Mouse (Mus musculus): Measurements from ENCODE around the gene Nt5m. TPM values are rescaled to one million over a fixed set of nuclear protein-coding genes. Genes with fewer than 3 reads are reported as not detected.
A peak's percentile ranks its signal among the peaks of the same experiment; 100 is the strongest.
"Not testable (repeated sequence)": the region's sequence is repeated elsewhere in the genome, so short reads cannot be mapped to it uniquely, and the experiment has no call there.

Gene Nt5m
- polyA plus RNA-seq, 1 experiment from 2014 or later = 40.5 TPM

- Histone ChIP-seq H3K9me3 (ENCODE audit: control insufficient read depth, low read length) (no peaks in the 10 kb centered on the region), H3K27ac (ENCODE audit: low read depth, low read length) (no peak overlapping the region), H3K4me2 (ENCODE audit: low read depth, low read length, severe bottlenecking) (no peak overlapping the region), H3K4me3 (ENCODE audit: low read depth, low read length) (no peak overlapping the region), H3K36me3 (ENCODE audit: control insufficient read depth, insufficient read depth, low read length) (peaks cover 22% of the 10 kb centered on the region; the same call in 1 of the 2 replicates), H3K9ac (ENCODE audit: low read length) (no peak overlapping the region), H3K27me3 (ENCODE audit: control insufficient read depth, insufficient read depth, low read length) (no peaks in the 10 kb centered on the region), H3K4me1 (replicated peaks; ENCODE audit: control insufficient read depth, insufficient read depth, low read length) (no peaks in the 10 kb centered on the region)
- DNase-seq (ENCODE audit: low spot score) (no peak), ATAC-seq (replicated peaks; ENCODE audit: low FRiP score) (no peak)
- 89% methylated on average over 6 of the region's 6 CpGs for WGBS
These were observed 23.7 kb upstream of the Nt5m start for GRCm38 (mm10) chr11:59815482-59816065.

GRCm38 (mm10) chr11:59817916-59818315, 21.3 kb upstream of the Nt5m start:
- ATAC-seq (replicated peaks; ENCODE audit: low FRiP score) (no peak), DNase-seq (ENCODE audit: low spot score) (no peak)
- Histone ChIP-seq H3K36me3 (ENCODE audit: control insufficient read depth, insufficient read depth, low read length) (peaks cover 22% of the 10 kb centered on the region; the same call in 1 of the 2 replicates), H3K27ac (ENCODE audit: low read depth, low read length) (no peak overlapping the region), H3K27me3 (ENCODE audit: control insufficient read depth, insufficient read depth, low read length) (no peaks in the 10 kb centered on the region), H3K4me3 (ENCODE audit: low read depth, low read length) (no peak overlapping the region), H3K9ac (ENCODE audit: low read length) (no peak overlapping the region), H3K9me3 (ENCODE audit: control insufficient read depth, low read length) (no peaks in the 10 kb centered on the region), H3K4me1 (replicated peaks; ENCODE audit: control insufficient read depth, insufficient read depth, low read length) (no peaks in the 10 kb centered on the region), H3K4me2 (ENCODE audit: low read depth, low read length, severe bottlenecking) (no peak overlapping the region)
- WGBS = 94% methylated on average over 3 of the region's 3 CpGs

- Histone ChIP-seq H3K4me2 (ENCODE audit: low read depth, low read length, severe bottlenecking) (no peak overlapping the region), H3K9ac (ENCODE audit: low read length) (no peak overlapping the region), H3K4me3 (ENCODE audit: low read depth, low read length) (no peak overlapping the region), H3K27ac (ENCODE audit: low read depth, low read length) (no peak overlapping the region), H3K9me3 (ENCODE audit: control insufficient read depth, low read length) (no peaks in the 10 kb centered on the region), H3K27me3 (ENCODE audit: control insufficient read depth, insufficient read depth, low read length) (no peaks in the 10 kb centered on the region), H3K36me3 (ENCODE audit: control insufficient read depth, insufficient read depth, low read length) (peaks cover 32% of the 10 kb centered on the region), H3K4me1 (replicated peaks; ENCODE audit: control insufficient read depth, insufficient read depth, low read length) (no peaks in the 10 kb centered on the region)
- ATAC-seq (replicated peaks; ENCODE audit: low FRiP score) (no peak), DNase-seq (ENCODE audit: low spot score) (no peak)
- WGBS = 94% methylated on average over 3 of the region's 3 CpGs
These were observed 17.6 kb upstream of the Nt5m start for GRCm38 (mm10) chr11:59821625-59822024.

GRCm38 (mm10) chr11:59837789-59838188, 1.5 kb upstream of the Nt5m start:
- no CpG with 5 or more reads among the region's 1 CpGs for WGBS
- not testable (repeated sequence) for H3K27me3 ChIP-seq (ENCODE audit: control insufficient read depth, insufficient read depth, low read length); ATAC-seq (replicated peaks; ENCODE audit: low FRiP score); H3K4me2 ChIP-seq (ENCODE audit: low read depth, low read length, severe bottlenecking); H3K27ac ChIP-seq (ENCODE audit: low read depth, low read length); H3K9me3 ChIP-seq (ENCODE audit: control insufficient read depth, low read length); H3K36me3 ChIP-seq (ENCODE audit: control insufficient read depth, insufficient read depth, low read length); H3K4me1 ChIP-seq (replicated peaks; ENCODE audit: control insufficient read depth, insufficient read depth, low read length); DNase-seq (ENCODE audit: low spot score); H3K9ac ChIP-seq (ENCODE audit: low read length)
- H3K4me3 ChIP-seq (ENCODE audit: low read depth, low read length) = peak overlapping the region; percentile 69; the same call in 1 of the 2 replicates

- H3K4me3 ChIP-seq (ENCODE audit: low read depth, low read length) = peak overlapping the region; percentile 69
- no peaks in the 10 kb centered on the region for H3K36me3 ChIP-seq (ENCODE audit: control insufficient read depth, insufficient read depth, low read length)
- peak overlapping the region; percentile 62 for H3K4me2 ChIP-seq (ENCODE audit: low read depth, low read length, severe bottlenecking)
- peaks cover 5% of the 10 kb centered on the region for H3K4me1 ChIP-seq (replicated peaks; ENCODE audit: control insufficient read depth, insufficient read depth, low read length)
- ATAC-seq (replicated peaks; ENCODE audit: low FRiP score) (no peak), DNase-seq (ENCODE audit: low spot score) (no peak)
- H3K27ac ChIP-seq (ENCODE audit: low read depth, low read length) = no peak overlapping the region
- H3K9me3 ChIP-seq (ENCODE audit: control insufficient read depth, low read length) = no peaks in the 10 kb centered on the region
- no peak overlapping the region; the same call in 1 of the 2 replicates for H3K9ac ChIP-seq (ENCODE audit: low read length)
- H3K27me3 ChIP-seq (ENCODE audit: control insufficient read depth, insufficient read depth, low read length) = no peaks in the 10 kb centered on the region
- WGBS = 71% methylated on average over 4 of the region's 4 CpGs
These were observed 821 bp upstream of the Nt5m start for GRCm38 (mm10) chr11:59838426-59838825.

- H3K4me2 ChIP-seq (ENCODE audit: low read depth, low read length, severe bottlenecking) = peak within 1 kb of the TSS; percentile 62
- H3K9ac ChIP-seq (ENCODE audit: low read length) = peak within 1 kb of the TSS; percentile 80
- WGBS = 1% methylated on average over 41 of the region's 43 CpGs
- peak within 1 kb of the TSS; percentile 96 for H3K27ac ChIP-seq (ENCODE audit: low read depth, low read length)
- H3K27me3 ChIP-seq (ENCODE audit: control insufficient read depth, insufficient read depth, low read length) = no peaks in the 10 kb centered on the region
- ATAC-seq (replicated peaks; ENCODE audit: low FRiP score) (peak; percentile 98), DNase-seq (ENCODE audit: low spot score) (peak; percentile 98)
- H3K4me3 ChIP-seq (ENCODE audit: low read depth, low read length) = peak within 1 kb of the TSS; percentile 69
- peaks cover 5% of the 10 kb centered on the region for H3K4me1 ChIP-seq (replicated peaks; ENCODE audit: control insufficient read depth, insufficient read depth, low read length)
- H3K9me3 ChIP-seq (ENCODE audit: control insufficient read depth, low read length) = no peaks in the 10 kb centered on the region
- H3K36me3 ChIP-seq (ENCODE audit: control insufficient read depth, insufficient read depth, low read length) = no peaks in the 10 kb centered on the region
These were observed 346 bp downstream of the Nt5m start, which contains the start of gene Cops3 for GRCm38 (mm10) chr11:59839459-59840126. Gene Cops3, minus strand, starts transcription at chr11:59839838.

- Histone ChIP-seq H3K27me3 (ENCODE audit: control insufficient read depth, insufficient read depth, low read length) (no peaks in the 10 kb centered on the region), H3K9ac (ENCODE audit: low read length) (no peak overlapping the region), H3K4me2 (ENCODE audit: low read depth, low read length, severe bottlenecking) (no peak overlapping the region), H3K4me1 (replicated peaks; ENCODE audit: control insufficient read depth, insufficient read depth, low read length) (no peaks in the 10 kb centered on the region; the same call in 1 of the 2 replicates), H3K4me3 (ENCODE audit: low read depth, low read length) (no peak overlapping the region), H3K36me3 (ENCODE audit: control insufficient read depth, insufficient read depth, low read length) (no peaks in the 10 kb centered on the region; the same call in 1 of the 2 replicates), H3K9me3 (ENCODE audit: control insufficient read depth, low read length) (no peaks in the 10 kb centered on the region), H3K27ac (ENCODE audit: low read depth, low read length) (no peak overlapping the region)
- ATAC-seq (replicated peaks; ENCODE audit: low FRiP score) (no peak), DNase-seq (ENCODE audit: low spot score) (no peak)
- 95% methylated on average over 11 of the region's 11 CpGs for WGBS
These were observed 7.1 kb downstream of the Nt5m start for GRCm38 (mm10) chr11:59846311-59846710.

GRCm38 (mm10) chr11:59847131-59847530, 7.9 kb downstream of the Nt5m start:
- no peaks in the 10 kb centered on the region for H3K27me3 ChIP-seq (ENCODE audit: control insufficient read depth, insufficient read depth, low read length)
- H3K4me1 ChIP-seq (replicated peaks; ENCODE audit: control insufficient read depth, insufficient read depth, low read length) = no peaks in the 10 kb centered on the region; the same call in 1 of the 2 replicates
- H3K9ac ChIP-seq (ENCODE audit: low read length) = no peak overlapping the region
- peak; percentile 64 for DNase-seq (ENCODE audit: low spot score)
- peak overlapping the region; percentile 76 for H3K4me3 ChIP-seq (ENCODE audit: low read depth, low read length)
- no peak for ATAC-seq (replicated peaks; ENCODE audit: low FRiP score)
- no peaks in the 10 kb centered on the region; the same call in 1 of the 2 replicates for H3K36me3 ChIP-seq (ENCODE audit: control insufficient read depth, insufficient read depth, low read length)
- no peak overlapping the region; the same call in 1 of the 2 replicates for H3K4me2 ChIP-seq (ENCODE audit: low read depth, low read length, severe bottlenecking)
- H3K9me3 ChIP-seq (ENCODE audit: control insufficient read depth, low read length) = no peaks in the 10 kb centered on the region
- 14% methylated on average over 2 of the region's 2 CpGs for WGBS
- no peak overlapping the region for H3K27ac ChIP-seq (ENCODE audit: low read depth, low read length)
